Mouse (Mus musculus) kidney, adult 2 months (tissue): ENCODE measurements at regions not wholly inside any gene's neighbourhood (a gene's known extent, or its start where the extent isn't known, plus 50 kb on each side); places are given as distances from the start of the nearest gene placed in this dataset.

Source experiments
- DNase-seq: peaks from one replicate; pipeline ENCODE4 v3.0.0; 2021
- H3K27ac ChIP-seq: fragments of 200-500 bp; 2 replicates; pipeline ENCODE4 v1.5.1; 2012; ENCODE audit warnings: low read depth, low read length, control low read depth, inconsistent platforms; ENCODE audit not compliant: insufficient read depth
- H3K27me3 ChIP-seq: fragments of 200-500 bp; replicated peaks from 2 replicates; pipeline ENCODE4 v1.6.1; 2012; ENCODE audit warnings: mild to moderate bottlenecking, moderate library complexity, low read length, inconsistent platforms; ENCODE audit not compliant: control insufficient read depth, insufficient read depth
- H3K36me3 ChIP-seq: fragments of 200-500 bp; 2 replicates; pipeline ENCODE4 v1.6.1; 2012; ENCODE audit warnings: mild to moderate bottlenecking, moderate library complexity, low read length, inconsistent platforms; ENCODE audit not compliant: control insufficient read depth, insufficient read depth
- H3K4me1 ChIP-seq: fragments of 200-500 bp; 2 replicates; pipeline ENCODE4 v1.6.1; 2011; ENCODE audit warnings: low read length; ENCODE audit not compliant: control insufficient read depth, insufficient read depth
- H3K4me3 ChIP-seq: fragments of 200-500 bp; 2 replicates; pipeline ENCODE4 v1.5.1; 2011; ENCODE audit warnings: mild to moderate bottlenecking, low read depth, low read length, control low read depth; ENCODE audit not compliant: insufficient read depth
- CTCF ChIP-seq: fragments of 200-500 bp; conservative IDR thresholded peaks from 2 replicates; pipeline ENCODE4 v1.5.1; 2011; ENCODE audit warnings: low read depth, mild to moderate bottlenecking, control low read depth, low read length, moderate library complexity, mixed read lengths; ENCODE audit not compliant: insufficient read depth, insufficient read length
- POLR2A ChIP-seq: fragments of 200-500 bp; IDR thresholded peaks from one replicate; pipeline ENCODE4 v1.6.1; 2011; ENCODE audit warnings: low read depth, low read length, control low read depth
- WGBS: fragments of 180-500 bp; shearing (Covaris S2); methylation state at CpG from one replicate; pipeline ENCODE4 v1.1.7; 2018; 5-methylcytosine and 5-hydroxymethylcytosine counted together

DNA sequence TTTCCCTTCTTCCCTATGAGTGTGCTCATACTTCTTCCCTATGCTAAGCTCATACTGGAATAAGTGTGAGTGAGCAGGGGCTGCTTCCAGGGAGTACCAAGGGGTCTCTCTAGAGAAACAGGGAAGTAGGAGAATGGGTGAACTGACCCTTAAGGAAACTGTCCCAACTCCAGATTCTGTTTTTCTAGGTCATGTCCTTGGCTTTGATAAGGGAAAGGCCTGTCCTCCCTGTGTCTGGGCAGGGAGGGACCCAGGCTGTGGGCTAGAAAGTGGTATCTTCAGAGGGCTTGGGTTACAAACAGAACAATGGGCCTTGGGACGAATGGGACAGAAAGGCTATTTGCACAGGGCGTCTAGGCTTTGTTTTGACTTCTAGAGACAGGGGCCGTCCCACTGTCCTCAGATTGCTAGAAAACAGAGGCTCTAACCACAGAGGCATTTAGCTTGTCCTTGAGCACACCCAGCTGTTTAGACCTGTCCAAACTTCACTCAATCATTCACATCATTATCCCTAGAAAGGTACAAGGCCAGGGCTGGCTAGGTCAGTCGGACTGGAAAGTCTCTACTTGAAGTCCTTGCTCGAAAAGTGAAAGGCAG is 82.0 kb upstream of the Parp11 start:
- H3K4me1 ChIP-seq = no peaks in the 10 kb centered on the region
- WGBS = 75% methylated on average over 5 of the region's 5 CpGs
- no peaks in the 10 kb centered on the region for H3K36me3 ChIP-seq
- no peak overlapping the region for H3K27ac ChIP-seq
- H3K27me3 ChIP-seq = no peaks in the 10 kb centered on the region
- no peak for DNase-seq
- TF ChIP-seq POLR2A (no peak), CTCF (no peak)
- H3K4me3 ChIP-seq = no peak overlapping the region

DNA sequence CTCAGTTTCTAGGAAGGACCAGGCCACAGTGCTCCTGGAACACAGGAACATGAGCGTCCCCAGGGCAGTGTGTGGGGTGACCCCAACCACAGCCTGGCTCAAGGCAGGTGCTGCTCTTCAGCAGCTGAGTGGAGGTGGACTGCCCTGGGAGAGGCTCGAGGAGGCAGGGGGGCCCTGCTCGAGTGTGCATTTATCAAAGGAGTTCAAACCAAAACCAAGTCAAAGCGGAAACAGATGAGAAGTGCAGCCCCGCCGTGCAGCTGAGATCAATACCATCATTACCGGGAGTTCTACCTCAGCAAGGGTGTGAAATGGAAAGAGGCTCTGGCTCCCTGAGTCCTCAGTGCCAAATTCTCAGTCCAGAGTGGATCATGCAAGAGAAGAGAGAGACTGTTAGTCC is 81.4 kb upstream of the Parp11 start:
- no peak for DNase-seq
- Histone ChIP-seq H3K27ac (no peak overlapping the region), H3K27me3 (no peaks in the 10 kb centered on the region), H3K4me3 (no peak overlapping the region), H3K4me1 (no peaks in the 10 kb centered on the region), H3K36me3 (no peaks in the 10 kb centered on the region)
- no peak for TF ChIP-seq POLR2A
- no peak for TF ChIP-seq CTCF
- WGBS = 49% methylated on average over 7 of the region's 7 CpGs

DNA sequence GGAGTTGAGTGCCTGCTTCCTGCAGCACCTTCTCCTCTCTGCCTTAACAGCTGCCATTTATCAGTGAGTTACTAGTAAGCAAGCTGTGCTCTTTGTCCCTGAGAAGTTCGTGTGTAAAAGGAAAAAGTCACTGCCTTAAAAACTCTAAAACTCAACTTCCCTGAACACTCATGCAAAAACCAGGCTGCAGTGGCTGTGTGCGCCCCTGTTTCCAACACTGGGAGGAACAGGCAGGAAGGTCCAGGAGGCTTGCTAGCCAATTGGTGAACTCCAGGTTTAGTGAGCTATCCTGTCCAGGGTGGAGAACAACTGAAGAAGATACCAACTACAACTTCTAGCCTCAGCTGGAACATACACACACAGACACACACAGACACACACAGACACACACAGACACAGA is 81.0 kb upstream of the Parp11 start:
- Histone ChIP-seq H3K36me3 (no peaks in the 10 kb centered on the region), H3K27me3 (no peaks in the 10 kb centered on the region), H3K4me3 (no peak overlapping the region), H3K27ac (no peak overlapping the region), H3K4me1 (no peaks in the 10 kb centered on the region)
- TF ChIP-seq POLR2A (no peak), CTCF (no peak)
- WGBS = 56% methylated on average over 2 of the region's 2 CpGs
- no peak for DNase-seq

GRCm38 (mm10) chr6:127373052-127373451 is 73.6 kb upstream of the Parp11 start:
- no peak for TF ChIP-seq CTCF
- no peak for TF ChIP-seq POLR2A
- Histone ChIP-seq H3K4me1 (no peaks in the 10 kb centered on the region), H3K36me3 (no peaks in the 10 kb centered on the region), H3K27ac (no peak overlapping the region), H3K27me3 (no peaks in the 10 kb centered on the region), H3K4me3 (no peak overlapping the region)
- no peak for DNase-seq
- WGBS = 96% methylated on average over 5 of the region's 5 CpGs

DNA sequence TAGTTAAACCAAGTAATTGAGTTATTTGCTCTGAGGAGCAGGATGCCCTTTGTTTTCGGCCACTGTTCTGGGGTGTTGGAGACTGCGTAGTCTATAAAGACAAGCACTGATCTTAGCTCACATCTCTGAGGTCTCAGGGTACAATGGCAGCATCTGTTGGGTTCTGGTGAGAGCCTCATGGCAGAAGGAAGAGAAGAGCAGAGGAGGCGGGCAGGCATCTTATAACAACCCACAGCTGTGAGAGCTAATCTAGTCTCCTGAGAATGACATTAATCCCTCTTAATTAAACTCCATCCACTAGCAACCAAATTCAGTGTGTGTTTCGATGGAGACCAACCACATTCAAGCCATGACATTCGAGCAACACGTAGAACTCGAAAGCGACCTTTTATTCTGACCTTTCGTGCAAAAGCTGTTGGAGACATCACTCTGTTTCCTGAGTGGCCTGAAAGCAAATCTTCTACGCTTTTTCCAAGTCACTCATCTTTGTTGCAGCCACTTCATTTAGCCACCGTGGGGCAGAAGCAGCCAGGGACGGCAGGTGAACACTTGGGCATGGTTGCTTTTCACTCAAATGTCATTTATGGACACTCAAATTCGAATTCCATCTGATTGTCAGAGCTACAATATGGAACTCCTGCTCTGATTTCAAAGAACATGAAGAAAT is 72.7 kb upstream of the Parp11 start:
- no peak for TF ChIP-seq POLR2A
- no peak for TF ChIP-seq CTCF
- WGBS = 80% methylated on average over 13 of the region's 13 CpGs
- Histone ChIP-seq H3K4me3 (no peak overlapping the region), H3K4me1 (no peaks in the 10 kb centered on the region), H3K36me3 (no peaks in the 10 kb centered on the region), H3K27ac (no peak overlapping the region), H3K27me3 (no peaks in the 10 kb centered on the region)
- DNase-seq = no peak

- Histone ChIP-seq H3K36me3 (no peaks in the 10 kb centered on the region), H3K27me3 (no peaks in the 10 kb centered on the region), H3K4me1 (no peaks in the 10 kb centered on the region), H3K4me3 (no peak overlapping the region), H3K27ac (no peak overlapping the region)
- TF ChIP-seq POLR2A = no peak
- TF ChIP-seq CTCF = no peak
- DNase-seq = peak; percentile 22
- WGBS = 21% methylated on average over 12 of the region's 12 CpGs
Measured at GRCm38 (mm10) chr6:127374464-127375143, 72.0 kb upstream of the Parp11 start.

DNA sequence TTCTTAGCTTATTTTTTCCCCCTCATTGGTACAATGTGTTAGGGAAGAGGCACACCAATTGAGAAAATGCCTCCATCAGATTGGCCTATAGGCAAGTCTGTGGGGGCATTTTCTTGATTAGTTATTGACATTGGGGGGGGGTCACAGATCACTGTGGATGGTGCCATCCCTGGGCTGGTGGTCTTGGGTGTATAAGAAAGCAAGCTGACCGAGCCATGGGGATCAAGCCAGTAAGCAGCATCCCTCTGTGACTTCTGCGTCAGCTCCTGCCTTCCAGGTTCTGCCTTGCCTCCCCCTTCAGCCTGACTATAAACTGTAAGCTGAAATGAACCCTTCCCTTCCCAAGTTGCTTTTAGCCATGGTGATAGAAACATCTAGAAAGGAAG is 71.5 kb upstream of the Parp11 start:
- no peaks in the 10 kb centered on the region for H3K27me3 ChIP-seq
- DNase-seq = no peak
- 85% methylated on average over 2 of the region's 2 CpGs for WGBS
- no peaks in the 10 kb centered on the region for H3K36me3 ChIP-seq
- H3K4me1 ChIP-seq = no peaks in the 10 kb centered on the region
- H3K4me3 ChIP-seq = no peak overlapping the region
- TF ChIP-seq POLR2A (no peak), CTCF (no peak)
- no peak overlapping the region for H3K27ac ChIP-seq
